Mouse (Mus musculus): ENCODE measurements at regions not wholly inside any gene's neighbourhood (a gene's known extent, or its start where the extent isn't known, plus 50 kb on each side); places are given as distances from the start of the nearest gene placed in this dataset.

DNA sequence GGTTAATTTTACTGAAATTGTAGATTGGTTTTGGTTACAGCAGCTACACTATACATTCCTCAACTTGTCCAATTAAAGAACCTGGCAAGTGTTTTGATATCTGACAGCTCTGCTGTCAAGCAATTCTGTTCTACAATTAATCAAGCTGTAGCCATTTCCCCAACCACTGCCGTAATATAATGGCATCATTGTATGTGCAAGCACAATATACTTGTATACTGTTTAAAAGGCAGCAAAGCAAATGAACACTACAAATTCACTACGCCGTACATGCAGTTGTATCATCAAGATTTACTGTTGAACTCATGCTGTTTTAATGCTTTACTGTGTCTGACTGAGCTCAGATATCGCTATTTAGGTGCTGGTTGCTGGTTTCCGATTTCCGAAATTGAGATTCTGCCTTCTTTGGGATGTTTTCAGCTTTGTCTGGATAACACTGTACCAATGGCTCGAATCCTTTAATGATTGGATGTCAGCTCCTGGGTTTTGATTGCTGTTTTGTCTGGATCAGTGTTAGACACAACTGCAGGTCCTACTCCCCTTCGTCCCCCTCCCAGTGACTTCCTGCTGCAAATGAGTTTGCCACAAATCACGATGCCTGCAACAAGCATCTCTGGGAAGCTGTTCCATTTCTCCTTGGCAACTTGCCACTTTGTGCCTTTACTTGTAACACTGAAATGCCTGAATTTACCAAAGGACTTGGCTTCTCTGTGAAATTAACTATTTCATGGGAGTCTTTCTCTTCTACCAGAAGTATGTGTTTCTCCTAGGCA, 294.4 kb upstream of the Tank start:
- no peak for ATAC-seq (replicated peaks; ENCODE audit: insufficient number of reproducible peaks, low FRiP score, low TSS enrichment, poor library complexity, severe bottlenecking)

DNA sequence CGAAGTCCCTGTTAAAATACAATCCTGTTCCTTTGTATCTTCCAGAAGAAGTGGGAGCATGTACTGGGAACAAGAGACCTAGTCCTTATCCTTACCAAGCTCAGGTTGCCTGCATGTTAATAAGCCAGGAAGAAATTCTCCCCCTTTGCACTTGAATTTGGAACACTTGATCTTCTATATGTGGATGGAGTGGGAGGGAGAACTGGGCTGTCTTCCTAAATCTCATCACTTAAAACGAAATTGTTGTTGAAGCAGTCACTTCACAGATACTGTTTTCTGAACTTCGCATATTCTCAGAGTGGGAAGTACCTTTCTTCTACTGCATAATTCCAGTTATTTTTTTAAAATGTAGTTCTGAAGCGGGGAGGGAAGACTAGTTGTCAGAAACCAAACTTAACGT, 305.7 kb upstream of the Tank start:
- ATAC-seq (replicated peaks; ENCODE audit: insufficient number of reproducible peaks, low FRiP score, low TSS enrichment, poor library complexity, severe bottlenecking), result no peak

DNA sequence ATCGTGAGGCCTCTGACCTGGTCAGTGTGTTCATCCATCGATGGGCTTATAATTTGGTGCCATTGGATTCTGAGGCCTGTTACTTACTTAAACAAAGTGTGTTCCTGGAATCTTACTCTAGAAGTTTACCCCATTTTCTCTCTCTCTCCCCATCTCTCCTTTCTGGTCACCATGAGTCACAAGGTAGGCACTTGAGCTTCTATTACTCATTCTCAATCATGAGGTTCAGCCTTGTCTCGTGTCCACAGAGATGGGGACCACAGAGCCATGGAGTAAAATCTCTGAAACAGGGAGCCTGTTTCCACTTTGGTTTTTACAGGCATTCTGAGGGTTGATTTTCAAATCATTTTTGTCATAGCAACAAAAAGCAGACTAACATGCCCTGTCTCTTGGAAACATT, 304.7 kb upstream of the Rbms1 start:
- ATAC-seq (replicated peaks; ENCODE audit: insufficient number of reproducible peaks, low FRiP score, low TSS enrichment, poor library complexity, severe bottlenecking), result no peak

DNA sequence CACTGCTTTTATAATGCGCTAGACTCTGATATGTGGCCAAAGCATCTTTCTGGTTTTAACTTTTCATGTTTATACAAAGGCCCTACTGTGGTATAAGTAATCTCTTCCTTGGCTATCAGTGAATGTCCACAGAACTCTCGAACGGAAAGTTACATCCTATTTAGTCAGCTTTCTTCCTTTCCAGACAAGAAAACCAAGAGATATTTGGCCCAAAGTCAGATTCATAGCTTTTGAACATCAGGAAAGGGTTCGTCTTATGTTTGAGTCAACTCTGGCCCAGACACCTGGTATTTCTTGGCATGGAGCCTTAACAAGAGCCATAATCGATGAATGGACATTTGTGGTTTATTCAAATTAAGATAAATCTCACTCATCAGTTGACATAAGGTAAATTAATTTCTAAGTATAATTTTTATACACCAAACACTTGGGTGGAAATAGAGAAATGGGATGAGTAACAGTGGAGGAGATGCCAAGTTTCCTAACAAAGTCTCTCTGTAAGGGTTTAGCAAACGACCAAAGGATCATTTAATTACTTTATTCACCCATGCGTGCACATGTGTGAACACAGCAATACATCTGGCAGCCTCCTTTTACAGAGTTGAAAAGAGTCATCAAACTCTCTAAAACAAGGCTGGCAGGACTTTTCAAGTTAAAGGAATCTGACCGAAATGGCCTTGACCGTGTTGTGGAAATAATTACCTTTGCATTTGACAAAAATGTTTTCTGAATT, 287.2 kb upstream of the Rbms1 start:
- no peak for ATAC-seq (replicated peaks; ENCODE audit: insufficient number of reproducible peaks, low FRiP score, low TSS enrichment, poor library complexity, severe bottlenecking)

DNA sequence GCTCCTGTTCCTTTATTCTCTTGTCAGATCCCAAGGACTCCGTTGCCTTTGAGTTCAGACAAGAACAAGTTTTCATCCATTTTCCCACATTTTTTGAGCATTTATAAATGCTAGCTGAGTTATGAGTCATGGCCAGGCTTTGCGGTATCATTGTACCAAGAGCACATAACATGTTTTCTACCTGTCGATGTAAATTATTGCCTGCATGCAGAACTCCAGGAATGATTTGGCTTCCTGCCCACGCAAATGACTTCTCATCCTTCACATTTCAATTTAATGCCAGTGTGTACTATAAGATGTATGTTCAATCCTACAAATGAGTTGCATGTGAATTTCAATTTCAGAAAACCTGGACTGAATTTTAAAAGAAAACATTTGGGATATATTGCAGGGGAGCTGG, 285.0 kb upstream of the Rbms1 start:
- ATAC-seq (replicated peaks; ENCODE audit: insufficient number of reproducible peaks, low FRiP score, low TSS enrichment, poor library complexity, severe bottlenecking), result no peak

DNA sequence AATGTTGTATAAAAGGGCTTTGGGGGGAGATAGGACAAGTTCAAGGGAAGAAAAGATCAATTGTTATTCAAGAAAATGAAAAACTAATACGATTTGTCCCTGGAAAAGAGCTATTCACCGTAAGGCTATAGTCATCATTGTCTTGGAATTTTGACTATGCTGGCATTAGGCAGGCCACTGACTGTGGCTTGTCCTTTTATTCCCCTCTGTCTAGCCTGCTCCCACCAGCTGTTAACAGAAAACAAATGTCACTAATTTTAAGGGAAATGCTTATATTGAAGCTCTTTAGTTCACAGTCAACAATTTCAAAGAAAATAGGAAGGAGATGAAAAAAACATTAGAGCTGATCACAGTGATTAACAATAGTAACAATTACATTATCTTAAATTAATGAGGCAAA, 284.3 kb upstream of the Rbms1 start:
- no peak for ATAC-seq (replicated peaks; ENCODE audit: insufficient number of reproducible peaks, low FRiP score, low TSS enrichment, poor library complexity, severe bottlenecking)

DNA sequence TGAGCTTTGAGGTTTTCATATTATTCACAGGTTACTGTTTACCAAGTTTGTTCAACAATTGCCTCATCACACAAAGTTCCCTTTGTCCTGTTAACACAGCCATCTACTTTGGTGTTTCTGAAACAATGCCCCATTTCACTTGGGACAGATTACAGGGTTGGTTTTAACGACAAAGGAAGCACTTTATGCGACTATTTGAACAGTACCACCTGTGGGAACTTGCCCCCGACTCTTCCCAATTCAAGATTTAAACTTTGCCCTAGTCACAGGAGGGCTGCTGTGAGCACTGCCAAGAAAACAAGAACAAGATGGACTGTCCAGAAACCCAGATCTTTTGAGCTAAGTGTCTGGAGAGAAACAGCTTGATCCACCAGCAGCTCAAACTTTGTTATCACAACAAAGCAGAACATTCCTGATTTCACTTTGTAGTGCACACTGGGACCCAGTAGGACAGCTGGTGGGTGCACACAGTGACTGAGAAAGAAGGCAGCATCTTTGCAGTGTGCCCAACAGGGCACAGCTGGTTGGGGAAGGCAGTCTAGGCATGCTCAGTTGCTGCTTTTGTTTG, 283.8 kb upstream of the Rbms1 start:
- no peak for ATAC-seq (replicated peaks; ENCODE audit: insufficient number of reproducible peaks, low FRiP score, low TSS enrichment, poor library complexity, severe bottlenecking)

DNA sequence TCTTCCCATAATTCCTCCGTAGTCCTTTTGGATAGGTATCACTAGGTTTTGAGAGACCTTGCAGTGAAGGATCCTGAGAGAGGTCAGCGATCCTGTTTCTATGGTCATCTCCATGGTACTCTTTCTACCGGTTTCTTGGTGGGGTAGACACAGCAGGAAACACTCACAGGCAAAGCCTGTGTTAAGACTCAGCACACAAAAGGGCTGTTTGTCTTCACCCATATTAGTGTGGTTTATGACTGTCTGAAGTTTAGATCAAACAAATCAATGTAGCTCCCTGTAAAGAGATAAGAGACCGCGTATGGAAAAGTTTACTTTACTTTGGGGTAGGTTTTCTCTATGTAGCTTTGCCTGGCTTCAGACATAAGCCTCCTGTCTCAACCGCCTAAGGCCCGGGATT, 282.5 kb upstream of the Rbms1 start:
- no peak for ATAC-seq (replicated peaks; ENCODE audit: insufficient number of reproducible peaks, low FRiP score, low TSS enrichment, poor library complexity, severe bottlenecking)

DNA sequence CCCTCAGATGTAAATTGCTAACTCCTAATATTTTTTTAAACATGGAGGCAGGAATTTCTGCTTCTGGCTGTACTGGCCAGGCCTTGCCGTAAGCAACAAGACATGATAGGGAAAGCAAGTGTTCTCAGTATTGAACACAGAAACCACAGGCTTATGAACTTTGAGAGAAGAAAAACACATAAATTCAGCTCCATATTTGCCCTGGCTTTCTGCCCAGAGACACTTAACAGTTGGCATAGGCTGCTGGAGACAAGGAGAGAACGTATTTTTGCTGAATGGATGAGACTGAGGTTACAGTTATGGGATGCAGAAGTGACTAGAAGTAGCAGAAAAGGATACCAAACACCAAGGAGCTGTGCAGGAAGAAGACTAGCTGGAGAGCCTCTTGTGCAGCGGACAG, 258.7 kb upstream of the Rbms1 start:
- no peak for ATAC-seq (replicated peaks; ENCODE audit: insufficient number of reproducible peaks, low FRiP score, low TSS enrichment, poor library complexity, severe bottlenecking)

DNA sequence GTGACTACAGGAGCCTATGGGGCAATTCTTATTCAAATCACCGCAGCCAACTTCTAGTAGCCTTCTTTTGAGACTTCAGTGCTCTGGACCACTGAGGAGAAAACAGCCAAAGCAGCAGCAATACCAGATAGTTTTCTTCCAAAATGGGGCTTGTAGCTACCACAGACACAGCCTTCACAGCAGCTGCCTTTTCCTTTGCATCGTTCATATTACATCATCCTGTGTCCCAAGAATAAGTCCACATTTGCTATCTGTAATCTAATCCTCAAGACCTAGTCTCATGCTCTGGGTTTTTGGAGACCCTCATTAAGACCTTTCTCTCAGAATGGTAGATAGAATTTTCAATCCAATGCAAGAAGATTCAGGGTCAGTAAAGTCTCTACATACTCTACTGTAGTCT, 258.2 kb upstream of the Rbms1 start:
- no peak for ATAC-seq (replicated peaks; ENCODE audit: insufficient number of reproducible peaks, low FRiP score, low TSS enrichment, poor library complexity, severe bottlenecking)

DNA sequence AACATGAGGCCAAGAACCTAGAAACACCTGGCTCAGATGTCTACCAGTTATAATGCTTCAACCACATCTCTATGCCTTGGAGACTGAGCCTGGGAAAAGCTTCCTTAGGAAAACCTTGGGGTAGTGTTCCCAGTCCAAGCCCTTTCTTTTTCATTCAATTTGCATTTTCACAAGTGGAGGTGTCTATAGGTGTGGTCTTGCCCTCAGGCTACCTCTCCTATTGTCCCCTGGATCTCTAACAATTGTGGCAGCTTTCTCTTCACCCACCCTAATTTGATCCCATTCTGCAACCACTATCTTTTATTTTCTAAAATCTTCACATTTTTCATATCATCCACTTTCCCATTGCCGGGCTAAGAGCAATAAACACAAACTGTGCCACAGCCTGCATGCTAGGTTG, 251.0 kb upstream of the Rbms1 start:
- ATAC-seq (replicated peaks; ENCODE audit: insufficient number of reproducible peaks, low FRiP score, low TSS enrichment, poor library complexity, severe bottlenecking), result no peak

DNA sequence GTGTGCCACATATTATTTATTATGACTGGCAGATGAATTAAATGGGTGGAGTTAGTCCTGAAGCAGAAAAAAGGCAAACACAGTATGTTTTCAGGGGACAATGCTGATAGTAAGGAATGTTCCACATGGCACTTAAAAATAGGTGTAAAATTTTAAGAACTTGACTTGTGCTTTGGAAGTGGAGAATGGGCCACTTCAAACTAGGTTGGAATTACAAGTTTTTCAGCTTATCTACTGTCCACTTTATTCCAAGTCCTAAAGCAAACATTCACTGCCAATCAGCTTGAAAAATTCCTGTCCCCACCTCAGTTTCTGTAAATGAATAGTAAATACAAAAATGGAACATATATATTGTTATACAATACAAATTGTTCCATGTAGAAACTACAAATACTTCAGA, 238.4 kb upstream of the Rbms1 start:
- ATAC-seq (replicated peaks; ENCODE audit: insufficient number of reproducible peaks, low FRiP score, low TSS enrichment, poor library complexity, severe bottlenecking), result no peak

DNA sequence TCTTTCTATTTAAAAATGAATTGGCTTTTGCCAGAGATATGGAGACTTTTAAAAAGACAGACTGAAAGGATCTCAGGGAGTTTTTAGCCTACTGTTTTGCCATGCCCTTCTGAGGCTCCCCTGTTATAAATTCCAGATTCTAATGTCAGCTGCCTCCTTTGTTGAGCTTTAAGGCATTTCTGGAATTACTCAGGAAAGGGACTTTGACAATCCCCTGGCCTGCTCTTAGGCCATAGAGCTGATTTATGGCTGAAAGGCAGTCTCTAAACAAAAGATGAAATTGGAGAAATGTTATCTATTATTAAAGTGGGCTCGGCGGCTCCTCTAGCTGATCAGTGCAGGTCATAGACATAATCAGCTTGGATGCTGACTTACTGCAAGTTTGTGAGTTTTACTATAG, 231.0 kb upstream of the Rbms1 start:
- no peak for ATAC-seq (replicated peaks; ENCODE audit: insufficient number of reproducible peaks, low FRiP score, low TSS enrichment, poor library complexity, severe bottlenecking)

DNA sequence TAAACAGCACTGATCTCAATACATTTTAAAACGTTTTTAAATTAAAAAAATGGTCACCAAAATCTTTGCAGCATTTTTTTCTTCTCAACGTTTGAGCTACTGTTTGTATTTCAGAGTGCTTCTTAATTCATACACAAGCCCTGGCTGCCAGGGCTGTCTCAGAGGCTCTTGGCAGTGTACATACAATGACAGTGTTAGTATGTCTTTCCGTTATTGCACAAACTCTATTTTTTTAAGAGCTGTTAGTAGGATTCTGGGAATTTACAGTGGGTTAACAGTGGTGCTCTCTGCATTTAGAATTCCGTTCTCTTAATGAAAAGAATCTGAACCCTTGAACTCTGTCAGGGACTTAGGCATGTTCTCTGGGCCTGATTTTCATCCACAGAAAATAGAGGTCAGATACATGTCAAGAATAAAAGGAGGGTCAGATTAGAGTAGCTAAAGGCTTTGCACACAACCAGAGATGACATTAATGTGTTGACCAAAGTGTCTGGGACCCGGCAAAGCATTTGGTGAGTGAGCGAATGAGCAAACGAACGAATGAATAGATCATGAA, 219.5 kb upstream of the Rbms1 start:
- no peak for ATAC-seq (replicated peaks; ENCODE audit: insufficient number of reproducible peaks, low FRiP score, low TSS enrichment, poor library complexity, severe bottlenecking)

DNA sequence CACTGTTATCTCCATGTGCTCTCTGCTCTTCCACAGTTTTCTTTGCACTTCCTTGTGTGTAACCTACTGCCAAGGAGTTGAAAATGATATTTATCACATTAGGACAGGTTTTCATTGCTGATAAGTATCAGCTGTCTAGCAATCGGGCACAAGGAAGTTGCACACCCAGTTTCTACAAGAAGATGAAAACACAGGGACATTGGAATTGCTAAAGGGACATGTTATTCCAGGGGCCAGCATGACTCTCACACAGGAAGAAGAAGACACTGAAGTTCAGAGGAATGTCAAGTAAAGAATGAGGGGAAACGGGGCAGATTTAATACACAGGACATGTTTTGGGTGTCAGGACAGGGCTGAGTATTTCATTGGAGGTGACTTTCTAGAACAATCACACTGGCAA, 214.8 kb upstream of the Rbms1 start:
- no peak for ATAC-seq (replicated peaks; ENCODE audit: insufficient number of reproducible peaks, low FRiP score, low TSS enrichment, poor library complexity, severe bottlenecking)

DNA sequence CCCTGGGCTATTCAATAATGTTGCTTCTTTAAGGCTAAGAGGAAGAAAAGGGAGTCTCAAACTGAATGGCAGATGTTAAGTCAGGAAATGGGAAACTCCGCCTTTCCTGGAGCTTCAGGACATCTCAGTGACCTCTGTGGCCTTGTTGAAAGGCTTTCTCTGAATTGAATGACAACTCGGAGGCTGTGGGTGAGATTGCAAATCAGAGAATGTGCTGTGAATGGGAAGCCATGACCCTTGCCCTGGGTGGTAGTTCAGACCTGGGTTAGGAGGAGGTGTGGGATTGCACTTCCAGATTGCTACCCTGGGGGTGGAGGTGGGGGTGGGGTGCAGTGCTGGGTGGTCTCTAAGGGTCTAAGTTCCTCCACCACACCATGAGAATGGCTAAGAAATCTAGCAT, 213.8 kb upstream of the Rbms1 start:
- ATAC-seq (replicated peaks; ENCODE audit: insufficient number of reproducible peaks, low FRiP score, low TSS enrichment, poor library complexity, severe bottlenecking), result no peak

DNA sequence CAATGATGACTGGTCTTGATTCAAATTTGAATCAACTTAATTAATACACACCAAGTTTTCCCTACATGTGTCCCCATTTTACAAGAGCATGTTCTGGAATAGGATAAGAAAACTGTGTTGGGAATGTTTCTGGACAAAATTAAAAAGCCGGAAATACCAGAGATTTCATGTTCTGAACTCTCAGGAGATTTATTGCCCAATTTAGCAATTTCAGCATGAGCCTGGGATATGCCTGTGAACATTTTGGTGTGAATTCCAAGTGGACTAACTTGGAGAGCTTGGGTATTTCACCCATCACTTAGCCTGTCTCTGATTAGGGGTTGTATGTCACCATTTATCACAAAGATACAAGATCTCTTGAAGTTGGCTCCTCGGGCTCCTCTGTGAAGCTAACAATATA, 210.6 kb upstream of the Rbms1 start:
- ATAC-seq (replicated peaks; ENCODE audit: insufficient number of reproducible peaks, low FRiP score, low TSS enrichment, poor library complexity, severe bottlenecking), result no peak

DNA sequence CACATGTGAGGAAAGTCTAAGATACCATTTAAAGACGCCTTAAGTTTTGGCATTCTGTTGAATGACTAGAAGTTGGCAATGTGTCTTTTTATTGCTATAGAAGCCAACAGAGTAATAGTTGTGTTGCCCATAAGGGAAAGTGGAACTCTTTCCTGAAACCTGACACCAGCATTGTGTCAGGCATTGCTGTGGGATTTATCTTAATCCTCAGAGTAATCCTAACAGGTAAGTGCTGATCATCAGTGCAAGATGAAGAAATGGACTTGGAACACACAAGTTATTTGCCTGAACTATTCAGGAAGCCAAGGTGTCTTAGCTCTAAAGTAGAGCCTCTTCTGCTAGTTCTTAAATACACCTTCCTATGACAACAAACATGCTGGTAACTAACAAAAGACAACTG, 198.3 kb upstream of the Rbms1 start:
- no peak for ATAC-seq (replicated peaks; ENCODE audit: insufficient number of reproducible peaks, low FRiP score, low TSS enrichment, poor library complexity, severe bottlenecking)

DNA sequence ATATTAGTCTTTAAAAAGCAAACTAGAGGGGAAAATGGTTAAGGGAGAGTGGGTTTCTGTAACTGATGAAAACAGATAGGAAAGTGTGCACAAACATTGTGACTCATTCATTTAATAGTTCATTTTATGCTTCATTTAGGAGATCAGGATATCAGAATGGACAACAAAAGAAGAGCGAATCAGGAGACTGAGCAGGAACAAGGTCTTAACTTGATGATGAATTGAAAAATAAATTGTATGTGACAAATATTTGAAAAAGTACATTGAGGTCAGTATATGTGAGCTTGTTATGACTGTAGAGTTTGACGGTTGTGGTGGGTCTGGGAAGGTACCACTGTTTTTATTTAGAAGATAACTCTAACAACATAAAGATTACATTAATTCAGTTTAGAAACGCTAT, 196.8 kb upstream of the Rbms1 start:
- no peak for ATAC-seq (replicated peaks; ENCODE audit: insufficient number of reproducible peaks, low FRiP score, low TSS enrichment, poor library complexity, severe bottlenecking)

All from monocyte, adult 5-6 weeks (primary cell).